Mouse (Mus musculus): ENCODE results near the gene Ephb1. TPM values are rescaled to one million over a fixed set of nuclear protein-coding genes. Genes with fewer than 3 reads are reported as not detected.

Ephb1 gene
- polyA plus RNA-seq, 1 experiment from 2014 or later, result 18.8 TPM

DNA sequence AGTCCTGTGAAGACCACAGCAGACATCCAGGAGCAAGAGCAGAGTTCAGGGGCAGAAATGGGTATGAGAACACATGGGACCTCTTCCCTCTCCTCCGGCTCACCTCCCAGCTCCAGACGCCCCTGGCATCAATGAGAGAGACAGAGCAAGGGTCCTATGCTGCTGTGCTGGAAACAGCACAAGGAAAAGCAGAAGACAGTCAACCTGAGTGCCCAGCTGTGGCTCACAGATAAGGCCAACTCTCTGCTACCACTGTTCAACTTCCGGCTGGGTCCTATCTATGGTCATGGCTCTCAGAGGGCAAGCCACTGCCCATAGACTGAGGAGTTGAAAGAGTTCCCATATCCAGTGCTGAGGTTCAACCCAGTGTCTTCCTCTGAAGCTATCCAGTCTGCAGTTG lies 7.7 kb downstream of the Ephb1 start:
- ATAC-seq (ENCODE audit: low FRiP score) (no peak), DNase-seq (ENCODE audit: low spot score, missing footprints) (peak; percentile 19)
- WGBS, result 92% methylated on average over 3 of the region's 3 CpGs
- Histone ChIP-seq H3K9me3 (ENCODE audit: control insufficient read depth, low read length) (no peaks in the 10 kb centered on the region), H3K36me3 (ENCODE audit: control insufficient read depth, insufficient read depth, low read length) (no peaks in the 10 kb centered on the region), H3K4me3 (ENCODE audit: low read depth, low read length) (no peak overlapping the region), H3K27me3 (ENCODE audit: control insufficient read depth, insufficient read depth, low read length) (peaks cover 13% of the 10 kb centered on the region), H3K4me1 (ENCODE audit: control insufficient read depth, insufficient read depth, low read length) (peaks cover 9% of the 10 kb centered on the region), H3K9ac (ENCODE audit: low read length) (no peak overlapping the region), H3K27ac (ENCODE audit: low read depth, low read length) (no peak overlapping the region), H3K4me2 (no peak overlapping the region)

DNA sequence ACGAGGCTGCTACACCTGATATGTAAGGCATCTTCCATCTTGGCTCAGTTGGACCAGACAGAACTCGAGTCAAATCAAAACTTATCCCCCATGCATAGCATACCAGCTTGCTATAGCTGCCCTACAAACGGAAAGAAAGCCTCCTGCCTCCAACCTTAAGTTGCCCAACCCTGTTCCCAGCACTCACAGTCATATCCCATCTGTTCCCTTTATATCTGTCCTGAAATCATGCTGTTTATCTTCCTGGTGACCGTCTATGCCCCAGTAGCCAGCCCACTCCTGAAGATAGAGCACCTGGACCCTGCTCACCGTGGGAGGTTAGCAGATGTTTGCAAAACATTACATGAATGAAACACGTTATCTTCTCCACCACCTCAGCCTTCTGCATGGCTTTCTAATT lies 9.0 kb downstream of the Ephb1 start:
- no peak overlapping the region for H3K4me3 ChIP-seq (ENCODE audit: low read depth, low read length)
- H3K4me2 ChIP-seq, result no peak overlapping the region
- H3K36me3 ChIP-seq (ENCODE audit: control insufficient read depth, insufficient read depth, low read length), result no peaks in the 10 kb centered on the region
- no peak overlapping the region for H3K27ac ChIP-seq (ENCODE audit: low read depth, low read length)
- no peaks in the 10 kb centered on the region for H3K9me3 ChIP-seq (ENCODE audit: control insufficient read depth, low read length)
- ATAC-seq (ENCODE audit: low FRiP score), result no peak
- 77% methylated on average over 6 of the region's 6 CpGs for WGBS
- H3K27me3 ChIP-seq (ENCODE audit: control insufficient read depth, insufficient read depth, low read length), result peaks cover 3% of the 10 kb centered on the region; the same call in 1 of the 2 replicates
- peak; percentile 23 for DNase-seq (ENCODE audit: low spot score, missing footprints)
- no peak overlapping the region for H3K9ac ChIP-seq (ENCODE audit: low read length)
- peaks cover 5% of the 10 kb centered on the region for H3K4me1 ChIP-seq (ENCODE audit: control insufficient read depth, insufficient read depth, low read length)

DNA sequence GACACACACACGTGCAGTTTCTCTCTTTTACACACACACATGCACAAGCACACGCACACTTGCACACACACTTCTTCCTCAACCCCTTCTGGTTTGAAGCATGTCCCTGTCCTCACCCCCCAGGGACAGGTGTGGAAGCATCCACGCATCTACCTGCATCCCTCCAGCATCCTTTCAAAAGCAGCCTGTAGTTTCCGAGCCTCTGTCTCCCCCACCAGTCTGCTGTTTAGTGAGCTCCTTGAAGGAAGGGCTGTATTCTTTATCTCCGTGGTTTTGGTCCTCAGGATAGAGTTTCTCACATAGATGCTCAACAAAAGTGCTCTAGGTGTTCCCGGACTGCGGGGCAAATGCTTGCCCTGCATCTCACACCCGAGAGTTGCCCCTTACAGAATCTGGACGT lies 9.4 kb downstream of the Ephb1 start:
- Histone ChIP-seq H3K27me3 (ENCODE audit: control insufficient read depth, insufficient read depth, low read length) (peaks cover 3% of the 10 kb centered on the region; the same call in 1 of the 2 replicates), H3K4me3 (ENCODE audit: low read depth, low read length) (no peak overlapping the region), H3K4me2 (no peak overlapping the region), H3K27ac (ENCODE audit: low read depth, low read length) (no peak overlapping the region), H3K9me3 (ENCODE audit: control insufficient read depth, low read length) (no peaks in the 10 kb centered on the region), H3K36me3 (ENCODE audit: control insufficient read depth, insufficient read depth, low read length) (no peaks in the 10 kb centered on the region), H3K9ac (ENCODE audit: low read length) (no peak overlapping the region), H3K4me1 (ENCODE audit: control insufficient read depth, insufficient read depth, low read length) (peaks cover 5% of the 10 kb centered on the region)
- DNase-seq (ENCODE audit: low spot score, missing footprints) (peak; percentile 44), ATAC-seq (ENCODE audit: low FRiP score) (no peak)
- 81% methylated on average over 9 of the region's 9 CpGs for WGBS

GRCm38 (mm10) chr9:102344086-102344930 lies 10.2 kb downstream of the Ephb1 start:
- H3K27me3 ChIP-seq (ENCODE audit: control insufficient read depth, insufficient read depth, low read length), result no peaks in the 10 kb centered on the region; the same call in 1 of the 2 replicates
- H3K36me3 ChIP-seq (ENCODE audit: control insufficient read depth, insufficient read depth, low read length), result no peaks in the 10 kb centered on the region
- no peak overlapping the region for H3K9ac ChIP-seq (ENCODE audit: low read length)
- 88% methylated on average over 10 of the region's 10 CpGs for whole genome bisulfite sequencing
- ATAC-seq (ENCODE audit: low FRiP score), result no peak
- no peak overlapping the region for H3K4me2 ChIP-seq
- H3K27ac ChIP-seq (ENCODE audit: low read depth, low read length), result no peak overlapping the region
- peaks cover 5% of the 10 kb centered on the region for H3K4me1 ChIP-seq (ENCODE audit: control insufficient read depth, insufficient read depth, low read length)
- peak; percentile 49 for DNase-seq (ENCODE audit: low spot score, missing footprints)
- H3K4me3 ChIP-seq (ENCODE audit: low read depth, low read length), result no peak overlapping the region
- no peaks in the 10 kb centered on the region for H3K9me3 ChIP-seq (ENCODE audit: control insufficient read depth, low read length)

- H3K9me3 ChIP-seq (ENCODE audit: control insufficient read depth, low read length), result no peaks in the 10 kb centered on the region
- H3K36me3 ChIP-seq (ENCODE audit: control insufficient read depth, insufficient read depth, low read length), result no peaks in the 10 kb centered on the region
- peaks cover 5% of the 10 kb centered on the region for H3K4me1 ChIP-seq (ENCODE audit: control insufficient read depth, insufficient read depth, low read length)
Observed at GRCm38 (mm10) chr9:102343061-102343460, 11.4 kb downstream of the Ephb1 start.

GRCm38 (mm10) chr9:102342026-102342425 lies 12.5 kb downstream of the Ephb1 start:
- no peak for DNase-seq (ENCODE audit: low spot score, missing footprints)
- Histone ChIP-seq H3K27me3 (ENCODE audit: control insufficient read depth, insufficient read depth, low read length) (no peaks in the 10 kb centered on the region), H3K9ac (ENCODE audit: low read length) (no peak overlapping the region), H3K36me3 (ENCODE audit: control insufficient read depth, insufficient read depth, low read length) (no peaks in the 10 kb centered on the region), H3K4me2 (no peak overlapping the region), H3K4me3 (ENCODE audit: low read depth, low read length) (no peak overlapping the region), H3K27ac (ENCODE audit: low read depth, low read length) (no peak overlapping the region), H3K4me1 (ENCODE audit: control insufficient read depth, insufficient read depth, low read length) (peaks cover 5% of the 10 kb centered on the region), H3K9me3 (ENCODE audit: control insufficient read depth, low read length) (no peaks in the 10 kb centered on the region)
- WGBS, result 37% methylated on average over 3 of the region's 3 CpGs
- ATAC-seq (ENCODE audit: low FRiP score), result no peak

More at GRCm38 (mm10) chr9:102343061-102343460, 11.4 kb downstream of the Ephb1 start:
- Histone ChIP-seq H3K9ac (ENCODE audit: low read length) (no peak overlapping the region), H3K4me2 (no peak overlapping the region), H3K27me3 (ENCODE audit: control insufficient read depth, insufficient read depth, low read length) (no peaks in the 10 kb centered on the region; the same call in 1 of the 2 replicates), H3K4me3 (ENCODE audit: low read depth, low read length) (no peak overlapping the region), H3K27ac (ENCODE audit: low read depth, low read length) (no peak overlapping the region)
- 96% methylated on average over 9 of the region's 9 CpGs for WGBS
- ATAC-seq (ENCODE audit: low FRiP score) (no peak), DNase-seq (ENCODE audit: low spot score, missing footprints) (peak; percentile 66)

- 91% methylated on average over 19 of the region's 19 CpGs for whole genome bisulfite sequencing
- H3K36me3 ChIP-seq (ENCODE audit: control insufficient read depth, insufficient read depth, low read length), result no peaks in the 10 kb centered on the region
- no peak overlapping the region for H3K27ac ChIP-seq (ENCODE audit: low read depth, low read length)
- H3K4me3 ChIP-seq (ENCODE audit: low read depth, low read length), result no peak overlapping the region
- DNase-seq (ENCODE audit: low spot score, missing footprints), result no peak
- H3K9ac ChIP-seq (ENCODE audit: low read length), result no peak overlapping the region
- H3K4me2 ChIP-seq, result no peak overlapping the region
- H3K27me3 ChIP-seq (ENCODE audit: control insufficient read depth, insufficient read depth, low read length), result no peaks in the 10 kb centered on the region
- no peaks in the 10 kb centered on the region for H3K9me3 ChIP-seq (ENCODE audit: control insufficient read depth, low read length)
- no peak for ATAC-seq (ENCODE audit: low FRiP score)
- peaks cover 5% of the 10 kb centered on the region for H3K4me1 ChIP-seq (ENCODE audit: control insufficient read depth, insufficient read depth, low read length)
Observed at GRCm38 (mm10) chr9:102340768-102341167, 13.7 kb downstream of the Ephb1 start.

GRCm38 (mm10) chr9:102335571-102336282 lies 18.8 kb downstream of the Ephb1 start:
- no peaks in the 10 kb centered on the region for H3K27me3 ChIP-seq (ENCODE audit: control insufficient read depth, insufficient read depth, low read length)
- 85% methylated on average over 11 of the region's 11 CpGs for WGBS
- no peaks in the 10 kb centered on the region for H3K9me3 ChIP-seq (ENCODE audit: control insufficient read depth, low read length)
- no peak overlapping the region for H3K27ac ChIP-seq (ENCODE audit: low read depth, low read length)
- no peak overlapping the region for H3K4me2 ChIP-seq
- no peaks in the 10 kb centered on the region for H3K36me3 ChIP-seq (ENCODE audit: control insufficient read depth, insufficient read depth, low read length)
- DNase-seq (ENCODE audit: low spot score, missing footprints) (peak; percentile 59), ATAC-seq (ENCODE audit: low FRiP score) (no peak)
- H3K4me1 ChIP-seq (ENCODE audit: control insufficient read depth, insufficient read depth, low read length), result no peaks in the 10 kb centered on the region
- no peak overlapping the region for H3K9ac ChIP-seq (ENCODE audit: low read length)
- no peak overlapping the region for H3K4me3 ChIP-seq (ENCODE audit: low read depth, low read length)
